In the genomic region with DNA sequence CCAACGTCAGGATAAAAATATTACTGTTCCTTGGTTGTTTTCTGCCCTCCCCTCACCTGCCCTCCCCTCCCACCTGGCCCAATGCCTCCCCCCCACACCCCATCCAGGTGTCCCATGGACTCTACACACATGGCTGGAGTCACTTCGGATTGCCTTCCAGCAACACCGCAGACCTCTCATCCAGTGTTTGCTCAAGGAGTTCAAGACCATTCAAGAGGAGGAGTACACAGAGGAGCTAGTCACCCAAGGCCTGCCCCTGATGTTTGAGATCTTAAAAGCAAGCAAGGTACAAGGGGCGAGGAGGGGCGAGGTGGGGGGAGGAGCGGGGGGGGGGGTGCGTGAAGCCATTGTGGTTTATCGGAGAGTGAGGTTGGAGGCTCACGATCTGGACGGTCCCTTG, we compare ENCODE assay signal across 19 mouse cellular contexts.
"Had no signal": no experiment of that assay in that cellular context is flagged by ENCODE, and none has a peak within 500 bp of the region (broad histone marks: within the 10 kb centered on the region; RNA-seq: fewer than 3 reads in every experiment).

No protein-coding gene starts in this region.

- H3K4me3 ChIP-seq: layer of hippocampus, adult 2 months; limb, embryonic 10.5 days; limb, embryonic 13.5 days; liver, embryonic 12.5 days; liver, embryonic 15.5 days; midbrain, embryonic 12.5 days; midbrain, embryonic 15.5 days; myocyte; stomach, embryonic 15.5 days had no signal

- H3K9me3 ChIP-seq: limb, embryonic 10.5 days; limb, embryonic 13.5 days; liver, embryonic 12.5 days; liver, embryonic 15.5 days; midbrain, embryonic 12.5 days; midbrain, embryonic 15.5 days; stomach, embryonic 15.5 days had no signal

- ATAC-seq: intestine, postnatal 0 days; liver, embryonic 12.5 days; midbrain, embryonic 15.5 days had no signal

- H3K27ac ChIP-seq: kidney, postnatal 0 days; layer of hippocampus, adult 2 months; limb, embryonic 10.5 days; limb, embryonic 13.5 days; liver, embryonic 12.5 days; liver, embryonic 15.5 days; macrophage; midbrain, embryonic 12.5 days; midbrain, embryonic 15.5 days; stomach, embryonic 15.5 days had no signal

- H3K4me2 ChIP-seq: limb, embryonic 13.5 days; liver, embryonic 12.5 days; liver, embryonic 15.5 days; midbrain, embryonic 12.5 days; midbrain, embryonic 15.5 days; stomach, embryonic 15.5 days had no signal

- H3K36me3 ChIP-seq: limb, embryonic 10.5 days; liver, embryonic 12.5 days; liver, embryonic 15.5 days; midbrain, embryonic 12.5 days; midbrain, embryonic 15.5 days; stomach, embryonic 15.5 days had no signal

- H3K27me3 ChIP-seq: limb, embryonic 13.5 days; liver, embryonic 15.5 days; midbrain, embryonic 12.5 days; midbrain, embryonic 15.5 days; stomach, embryonic 15.5 days had no signal

- H3K9ac ChIP-seq: limb, embryonic 13.5 days; liver, embryonic 12.5 days; liver, embryonic 15.5 days; midbrain, embryonic 12.5 days; midbrain, embryonic 15.5 days; stomach, embryonic 15.5 days had no signal

- H3K4me1 ChIP-seq: liver, embryonic 12.5 days; liver, embryonic 15.5 days; midbrain, embryonic 12.5 days; midbrain, embryonic 15.5 days; stomach, embryonic 15.5 days had no signal

- DNase-seq: kidney, adult 2 months; kidney, postnatal 25 days; layer of hippocampus, adult 9-11 months; liver; thymus, adult 18-20 months; thymus, postnatal 14 days; thymus, postnatal 4 days had no signal
